Mouse (Mus musculus) thymus, postnatal 10 days (tissue): ENCODE measurements around the gene Ckb.
"Not testable (repeated sequence)": the region's sequence is repeated elsewhere in the genome, so short reads cannot be mapped to it uniquely, and the experiment has no call there.

Experiments
- DNase-seq, 2 experiments: peaks; one replicate each; pipeline ENCODE4 v3.0.0; 2021; ENCODE audit warnings: low spot score in 2 of 2

Gene Ckb

GRCm38 (mm10) chr12:111672176-111672575 lies at the start of gene Ckb:
Gene Ckb, minus strand, starts transcription at chr12:111672338.
- DNase-seq, result no peak

GRCm38 (mm10) chr12:111720222-111720621 lies 48.1 kb upstream of the Ckb start:
- no peak for DNase-seq

- no peak for DNase-seq
These were observed 46.5 kb upstream of the Ckb start for GRCm38 (mm10) chr12:111718656-111719055.

- DNase-seq, result no peak
These were observed 44.4 kb upstream of the Ckb start for GRCm38 (mm10) chr12:111716505-111716904.

GRCm38 (mm10) chr12:111713880-111714279 lies 41.7 kb upstream of the Ckb start:
- DNase-seq, result not testable (repeated sequence)

GRCm38 (mm10) chr12:111713004-111713651 lies 41.0 kb upstream of the Ckb start, which contains the start of the genes Bag5 and Apopt1:
Gene Bag5, minus strand, starts transcription at chr12:111713257.
Gene Apopt1, plus strand, starts transcription at chr12:111713261.
- peak; percentile 88 to 92 for DNase-seq

- DNase-seq, result peak in 1 of 2 experiments; percentile 16
These were observed 40.3 kb upstream of the Ckb start for GRCm38 (mm10) chr12:111712476-111712875.

DNA sequence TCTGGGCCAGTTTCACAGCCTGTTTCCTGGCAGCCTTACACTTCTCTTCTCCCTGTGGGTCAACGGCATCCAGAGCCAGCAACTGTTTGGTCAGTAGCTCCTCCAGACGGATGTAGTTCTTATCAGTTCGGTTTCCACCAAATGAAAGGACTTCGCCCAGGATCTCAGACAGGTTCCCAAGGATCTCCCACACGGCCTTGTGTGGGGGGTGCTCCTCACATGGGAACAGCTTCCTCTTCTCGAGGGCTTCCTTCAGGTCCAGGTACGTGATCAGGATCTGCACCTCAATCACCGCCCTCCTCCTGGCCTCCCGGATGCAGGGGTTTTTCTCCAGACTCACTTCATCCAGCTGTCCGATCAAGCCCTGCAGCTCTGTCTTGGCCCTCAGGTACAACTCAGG lies 38.0 kb upstream of the Ckb start:
- no peak for DNase-seq

- DNase-seq, result no peak
These were observed 36.0 kb upstream of the Ckb start for GRCm38 (mm10) chr12:111708181-111708580.

- DNase-seq, result no peak
These were observed 33.2 kb upstream of the Ckb start for GRCm38 (mm10) chr12:111705186-111705973.

DNA sequence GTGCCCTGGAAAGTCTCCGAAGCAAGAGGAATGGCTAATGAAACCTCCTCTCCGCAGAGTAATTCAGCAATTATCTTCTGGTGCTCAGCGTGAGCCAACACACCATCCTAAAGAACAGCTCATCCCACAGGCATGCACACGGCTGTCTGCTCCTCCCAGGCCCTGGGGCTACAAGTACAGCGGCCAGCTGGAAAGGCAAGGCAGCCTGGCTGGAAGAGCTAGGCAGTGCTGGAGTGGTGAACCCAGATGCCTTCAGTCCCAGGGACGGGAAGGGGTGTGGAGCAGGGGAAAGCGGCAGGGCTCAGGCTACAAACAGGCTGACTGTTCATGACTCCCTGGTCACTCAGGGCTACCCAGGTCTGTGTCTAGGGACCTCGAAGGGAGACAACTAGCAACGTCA lies 32.5 kb upstream of the Ckb start:
- no peak for DNase-seq

- DNase-seq, result no peak
These were observed 31.2 kb upstream of the Ckb start for GRCm38 (mm10) chr12:111703301-111703700.

- no peak for DNase-seq
These were observed 28.9 kb upstream of the Ckb start for GRCm38 (mm10) chr12:111700920-111701458.

DNA sequence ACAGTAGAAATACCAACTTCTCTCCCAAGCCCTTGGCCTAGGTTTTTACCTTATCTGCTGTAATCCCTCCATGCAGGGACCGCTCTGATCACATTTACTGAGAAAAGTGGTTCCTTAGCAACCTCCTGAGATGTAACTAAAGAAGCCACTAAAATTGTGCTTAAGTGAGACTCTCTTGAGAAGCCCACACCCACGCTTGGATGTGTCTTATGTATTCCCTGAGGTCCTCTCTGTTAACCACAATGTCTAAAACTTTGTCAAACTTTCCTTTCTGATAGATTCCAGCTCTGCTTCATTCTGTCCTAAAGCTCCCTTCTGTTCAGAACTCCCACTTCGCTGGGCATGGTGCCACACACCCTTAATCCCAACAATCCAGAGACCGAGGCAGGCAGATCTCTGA lies 27.4 kb upstream of the Ckb start:
- DNase-seq, result no peak

DNA sequence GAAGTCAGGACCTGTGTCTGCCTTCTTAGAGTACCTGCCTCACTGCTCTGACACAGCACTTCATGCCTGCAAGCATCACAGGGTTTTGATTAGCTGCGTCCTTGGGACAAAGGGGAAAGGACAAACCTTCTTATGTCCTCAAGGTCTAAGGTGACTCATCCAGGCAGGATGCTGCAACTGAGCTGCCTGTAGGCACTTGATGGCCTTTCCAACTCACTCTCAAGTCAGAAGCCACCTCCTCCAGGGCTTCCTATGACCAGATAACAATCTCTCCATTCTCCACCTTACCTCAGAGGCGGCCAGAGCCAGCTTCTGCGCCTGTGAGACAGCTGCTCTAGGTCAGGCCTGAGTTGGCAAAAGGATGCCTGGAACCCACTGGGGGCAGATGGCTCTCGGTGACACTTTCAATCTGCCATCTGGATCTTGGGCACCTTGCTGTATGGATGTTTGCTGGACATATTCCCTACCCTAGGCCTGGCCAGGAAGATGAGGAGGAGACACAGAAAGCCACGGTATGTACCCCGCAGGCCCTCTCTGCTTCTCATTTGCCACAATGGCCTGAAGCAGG lies 26.3 kb upstream of the Ckb start:
- DNase-seq, result no peak

DNA sequence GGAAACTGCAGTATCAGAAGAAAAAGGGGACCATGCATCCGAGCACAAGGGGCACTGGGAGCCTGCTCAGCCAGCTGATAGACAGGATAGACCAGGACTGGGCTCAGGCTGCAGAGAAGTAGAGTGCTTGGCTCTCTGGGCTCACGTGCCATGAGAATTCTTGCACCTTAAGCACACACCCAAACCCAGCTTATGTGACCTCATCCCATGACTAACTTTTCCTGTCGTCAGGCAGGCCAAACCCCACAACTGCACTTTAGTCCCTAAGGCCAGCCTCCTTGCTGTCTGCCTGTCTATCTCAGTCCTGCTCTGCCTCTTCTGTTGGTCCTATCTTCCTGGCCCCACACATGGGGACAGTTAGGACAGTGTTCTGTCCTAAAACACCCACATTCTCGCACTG lies 25.6 kb upstream of the Ckb start:
- DNase-seq, result no peak

GRCm38 (mm10) chr12:111696239-111696638 lies 24.1 kb upstream of the Ckb start:
- DNase-seq, result peak; percentile 62 to 75

DNA sequence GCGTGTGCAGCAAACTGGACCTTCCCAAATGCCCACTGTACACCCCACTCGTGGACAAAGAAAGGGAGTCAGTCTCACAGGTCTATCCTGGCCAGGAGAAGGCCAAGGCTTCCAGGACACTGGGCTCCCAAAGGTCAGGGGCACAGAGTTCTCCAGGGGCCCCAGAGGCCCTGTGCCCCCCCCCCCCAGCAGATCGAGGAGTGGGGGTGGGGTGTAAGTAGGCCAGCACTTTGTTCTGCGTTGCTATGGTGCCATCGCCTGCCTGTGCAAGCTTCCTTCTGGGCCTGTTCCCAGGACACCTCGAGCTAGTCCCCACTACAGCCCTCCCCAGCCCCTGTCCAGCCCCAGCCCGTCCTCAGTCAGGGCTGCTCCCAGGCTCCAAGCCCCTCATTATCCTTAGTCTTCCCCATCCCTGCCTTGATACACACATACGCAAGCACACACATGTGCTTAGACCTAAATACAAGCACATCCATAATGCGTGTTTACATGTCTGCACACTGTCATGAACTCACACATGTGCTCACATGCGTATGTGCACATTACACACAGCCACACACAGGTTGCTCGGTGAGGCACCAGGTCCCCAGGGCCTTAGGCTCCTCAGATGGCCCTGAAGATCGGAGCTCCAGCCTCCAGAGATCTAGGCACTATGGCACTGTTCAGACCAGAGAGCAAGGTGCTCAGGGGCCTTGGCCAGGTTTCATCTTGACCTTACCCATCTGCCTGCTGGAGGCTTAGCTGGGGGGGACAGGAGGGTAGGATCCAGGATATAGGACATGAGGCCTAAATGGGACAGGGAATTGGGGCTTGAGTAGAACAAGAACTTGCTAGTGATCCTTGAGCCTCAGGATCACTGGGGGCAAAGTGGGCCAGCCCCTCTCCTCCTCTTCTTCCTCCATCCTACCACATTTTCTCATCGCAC lies 23.0 kb upstream of the Ckb start:
- no peak for DNase-seq

DNA sequence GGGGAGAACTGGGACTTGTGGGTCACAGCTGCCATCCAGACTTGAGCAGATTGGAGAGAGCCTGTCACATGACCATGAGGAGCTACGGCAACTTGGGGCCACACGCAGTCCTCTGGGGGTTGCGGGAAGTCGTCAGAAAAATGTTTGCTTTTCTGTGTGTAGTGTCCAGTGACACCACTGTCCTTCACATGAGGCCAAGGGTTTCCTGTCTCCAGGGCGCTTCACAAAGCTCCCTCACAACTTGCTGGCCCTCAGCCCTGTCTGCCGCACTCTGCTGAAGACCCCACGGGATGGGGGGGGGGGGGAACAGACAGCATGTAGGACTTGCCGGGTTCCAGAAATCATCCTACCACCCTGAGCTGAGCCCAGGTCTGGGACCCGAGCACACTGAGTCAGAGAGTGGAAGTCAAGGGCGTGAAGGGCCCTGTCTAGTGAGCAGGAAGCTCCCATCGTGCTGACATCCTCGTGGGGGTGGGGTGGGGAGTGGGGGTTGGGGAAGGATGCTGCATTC lies 22.2 kb upstream of the Ckb start:
- DNase-seq, result no peak

DNA sequence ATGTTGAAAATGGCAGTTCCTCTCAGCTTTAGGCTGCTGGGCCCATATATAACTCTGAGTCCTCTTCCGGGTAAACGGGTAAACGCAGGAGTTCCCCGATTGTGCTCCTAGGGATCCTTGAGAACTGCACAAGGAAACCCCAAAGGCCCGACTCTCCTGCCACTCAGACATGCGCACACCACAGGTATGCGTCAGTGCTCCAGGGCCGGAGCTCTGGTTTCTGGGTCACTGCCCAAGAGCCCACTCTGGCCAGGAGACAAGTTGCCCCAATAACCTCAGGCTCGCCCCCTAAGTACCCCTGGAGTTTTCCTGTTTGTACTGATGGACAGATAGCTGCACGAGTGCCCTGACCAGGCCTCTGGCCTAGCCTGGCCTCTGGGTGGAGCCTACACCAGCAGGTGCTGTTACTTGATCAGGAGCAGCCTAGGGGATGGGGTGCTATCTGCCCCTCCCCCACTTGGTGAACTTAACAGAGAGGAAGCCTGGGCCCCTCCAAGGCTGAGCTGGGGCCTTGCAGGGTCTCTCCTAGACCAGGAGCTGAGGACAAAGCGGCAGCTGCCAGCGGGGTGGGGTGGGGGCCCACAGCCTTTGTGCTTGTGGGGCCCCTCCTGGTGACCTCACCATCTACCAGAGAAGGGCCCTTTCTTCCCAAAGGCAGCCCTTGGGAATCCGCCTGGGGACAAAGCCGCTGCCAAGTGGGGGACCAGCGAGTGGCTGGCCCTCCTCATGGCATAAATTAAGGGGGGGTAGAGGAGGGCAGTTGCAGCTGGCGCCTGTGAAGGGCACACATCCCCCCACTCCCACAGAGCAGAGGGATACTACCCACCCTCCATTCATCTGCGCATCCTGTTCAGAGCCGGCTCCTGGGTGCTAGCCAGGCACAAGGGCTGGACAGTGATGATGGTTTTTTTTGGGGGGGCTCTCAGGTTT lies 21.5 kb upstream of the Ckb start:
- DNase-seq, result no peak
